Mouse (Mus musculus) retina, adult 2 months (tissue): ENCODE measurements around the gene Tle3.

Experiments
- DNase-seq: peaks from one replicate; pipeline ENCODE4 v3.0.0-alpha.2; 2012; ENCODE audit warnings: low read depth, low spot score

Gene Tle3

DNA sequence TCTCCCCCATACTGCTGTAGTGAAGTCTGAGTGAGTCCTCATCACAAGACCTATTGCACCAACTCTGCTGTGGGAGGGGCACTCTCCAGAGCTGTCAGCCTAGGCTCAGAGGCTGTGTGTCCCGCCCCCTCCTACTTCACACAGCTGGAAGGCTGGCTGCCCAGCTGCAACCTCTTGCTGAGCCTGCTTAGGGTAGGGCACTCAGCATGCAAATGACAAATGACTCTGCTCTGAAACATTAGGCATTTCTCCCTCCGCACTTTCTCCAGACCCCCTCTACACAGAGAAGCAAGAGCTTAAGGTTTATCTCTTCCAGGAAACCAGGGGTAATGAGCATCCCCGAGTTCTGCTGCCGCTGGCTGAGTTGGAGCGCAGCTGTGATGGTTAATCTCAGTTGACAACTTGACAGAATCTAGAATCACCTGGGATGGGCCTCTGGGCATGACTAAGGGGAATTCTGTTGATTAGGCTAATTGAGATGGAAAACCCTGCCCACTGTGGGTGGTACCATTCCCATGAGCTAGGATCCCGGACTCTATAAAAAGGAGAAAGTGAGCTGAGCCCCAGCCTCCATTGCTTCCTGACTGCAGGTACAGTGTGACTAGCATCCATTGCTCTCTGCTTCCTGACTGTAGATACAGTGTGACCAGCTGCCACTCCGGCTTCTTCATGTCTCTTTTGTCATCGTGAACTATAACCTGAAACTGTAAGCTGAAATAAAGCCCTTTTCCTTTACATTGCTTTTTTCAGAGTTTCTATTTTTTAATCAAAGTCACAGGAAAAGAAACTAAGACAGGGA is 63.2 kb downstream of the Tle3 start:
- DNase-seq, result no peak

DNA sequence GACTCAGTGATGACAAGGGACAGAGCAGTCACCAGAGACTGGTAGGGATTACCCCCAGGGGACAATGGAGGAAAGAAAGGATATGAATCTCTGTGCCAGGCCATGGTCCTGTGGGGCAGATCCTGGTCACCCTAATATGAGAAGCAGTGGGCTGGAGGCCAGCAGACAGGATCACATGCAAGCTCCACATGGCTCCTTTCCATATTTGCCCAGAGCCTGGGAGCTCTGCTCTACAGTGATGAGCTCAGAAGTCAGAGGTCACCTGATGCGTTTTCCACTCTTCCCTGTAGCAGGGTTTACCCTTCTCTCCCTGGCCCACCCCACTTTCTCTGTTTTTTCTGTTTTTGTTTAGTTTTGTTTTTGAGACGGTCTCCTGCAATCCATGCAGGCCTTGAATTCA is 63.9 kb downstream of the Tle3 start:
- no peak for DNase-seq

DNA sequence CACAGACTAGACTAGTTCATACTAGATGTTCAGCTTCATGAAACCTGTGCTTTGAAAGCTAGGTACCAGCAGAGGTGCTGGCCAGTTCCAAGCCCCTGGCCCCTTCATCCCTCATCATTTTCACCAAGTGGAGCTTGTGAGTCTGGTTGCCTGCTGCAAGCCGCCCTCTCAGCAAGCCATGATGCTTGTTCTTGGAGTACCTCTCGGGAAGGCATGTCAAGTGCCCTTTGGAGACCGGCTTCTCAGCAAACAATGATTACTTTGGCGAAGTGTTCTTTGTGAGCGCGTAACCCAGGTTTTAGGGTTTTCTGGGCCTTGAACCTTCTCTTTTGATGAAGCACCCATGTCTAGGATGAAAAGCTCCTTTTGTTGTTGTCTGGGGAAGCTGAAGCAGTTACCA is 64.6 kb downstream of the Tle3 start:
- DNase-seq, result no peak

DNA sequence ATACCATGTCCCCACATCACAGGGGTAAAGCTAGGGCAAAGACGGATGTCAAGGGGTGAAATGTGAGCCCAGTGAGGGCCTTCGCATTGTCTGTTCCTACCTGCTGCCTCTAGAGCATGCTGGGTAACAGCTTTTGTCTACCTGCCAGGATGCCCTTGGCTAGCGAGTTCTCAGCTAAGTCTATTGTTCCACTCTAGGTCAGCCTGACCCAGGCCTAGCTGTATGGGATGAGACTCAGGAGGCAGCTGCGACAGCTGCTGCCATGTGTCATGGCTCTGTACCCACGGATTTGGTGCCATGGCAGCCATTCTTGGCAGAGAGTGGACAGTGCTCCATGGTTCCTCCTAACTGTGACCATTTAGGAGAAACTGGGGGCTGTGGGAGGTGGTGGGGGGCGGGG is 66.9 kb downstream of the Tle3 start:
- no peak for DNase-seq

DNA sequence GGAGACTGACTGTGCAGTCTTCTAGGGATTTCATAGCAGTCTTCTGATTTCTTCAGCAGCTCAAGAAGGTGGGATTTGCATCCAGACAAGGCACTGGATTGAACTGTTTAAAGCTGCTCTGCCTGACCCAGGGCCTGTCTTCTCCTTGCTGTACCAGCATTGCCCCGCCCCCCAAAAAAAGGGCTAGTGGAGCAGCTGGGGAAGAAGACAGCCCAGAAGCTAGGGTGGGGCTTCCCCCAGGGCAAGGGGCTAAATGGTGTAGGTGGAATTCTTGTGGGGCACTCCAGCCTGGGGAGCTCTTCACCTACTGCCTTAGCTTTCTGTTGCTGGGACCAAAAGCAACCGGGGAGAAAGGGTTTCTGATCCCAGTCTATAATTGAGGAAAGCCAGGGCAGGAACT is 67.8 kb downstream of the Tle3 start:
- DNase-seq, result no peak

DNA sequence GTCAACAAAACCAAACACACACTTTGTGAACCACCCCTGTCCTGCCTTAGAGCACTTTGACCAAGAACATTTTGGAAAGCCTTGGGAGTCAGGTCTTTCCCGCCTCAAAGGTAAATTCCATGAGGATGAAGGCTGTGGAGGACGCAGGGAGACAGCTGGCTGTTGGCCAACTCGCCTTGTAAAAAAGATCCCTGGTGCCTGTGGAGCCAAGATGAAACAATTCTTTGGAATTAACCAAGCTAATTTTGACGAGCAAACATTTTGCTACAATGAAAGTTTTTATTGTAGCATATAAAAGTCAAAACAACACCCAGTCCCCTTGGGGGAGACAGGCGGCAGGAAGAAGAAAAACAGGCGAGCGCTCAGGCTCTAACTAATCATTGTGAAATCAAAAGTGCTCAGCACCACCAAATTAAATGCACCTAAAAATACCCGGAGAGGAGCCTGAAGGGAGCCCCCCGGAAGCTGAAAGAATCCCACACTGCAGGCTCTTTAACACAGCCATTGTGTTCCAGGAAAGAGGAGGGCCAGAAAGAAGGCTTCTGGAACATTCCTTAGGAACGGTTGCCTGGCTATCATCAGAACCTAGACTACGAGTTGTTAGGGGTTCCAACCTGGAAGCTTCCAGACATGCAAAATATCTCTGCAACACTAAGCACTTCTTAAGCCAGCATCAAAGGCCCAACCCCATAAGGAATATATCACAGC is 69.2 kb downstream of the Tle3 start:
- no peak for DNase-seq

DNA sequence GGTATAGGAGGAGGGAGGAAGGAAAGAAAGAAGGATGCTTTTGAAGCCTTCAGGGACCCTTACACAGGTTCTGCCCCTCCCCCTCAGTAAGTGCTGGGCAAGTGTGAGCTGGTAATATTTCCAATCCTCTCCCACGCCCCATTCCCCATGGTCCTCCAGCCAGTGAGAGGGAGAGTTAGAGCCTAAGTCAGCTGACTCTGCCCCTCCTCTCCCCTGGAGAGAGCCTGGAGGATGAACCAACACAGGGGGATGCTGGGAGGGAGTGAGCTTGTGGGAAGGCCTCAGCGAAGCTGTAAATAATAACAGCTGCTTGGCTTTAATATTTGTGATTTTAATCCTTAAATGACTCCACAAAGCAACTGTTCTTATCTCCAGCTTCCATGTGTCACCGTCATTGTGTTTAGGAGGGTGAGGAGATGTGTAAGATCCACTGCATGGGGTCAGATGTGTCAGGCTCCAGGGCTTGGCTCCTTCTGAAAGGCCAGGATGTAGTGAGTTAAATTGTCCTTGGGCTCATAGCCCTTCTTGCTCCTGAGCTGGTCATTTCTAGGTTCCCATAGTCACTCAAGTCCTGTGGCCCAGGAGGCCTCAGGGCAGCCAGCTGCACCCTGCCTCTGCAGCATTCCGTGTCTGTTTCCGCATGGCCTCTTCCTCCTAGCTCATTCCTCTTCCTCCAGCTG is 70.9 kb downstream of the Tle3 start:
- no peak for DNase-seq

DNA sequence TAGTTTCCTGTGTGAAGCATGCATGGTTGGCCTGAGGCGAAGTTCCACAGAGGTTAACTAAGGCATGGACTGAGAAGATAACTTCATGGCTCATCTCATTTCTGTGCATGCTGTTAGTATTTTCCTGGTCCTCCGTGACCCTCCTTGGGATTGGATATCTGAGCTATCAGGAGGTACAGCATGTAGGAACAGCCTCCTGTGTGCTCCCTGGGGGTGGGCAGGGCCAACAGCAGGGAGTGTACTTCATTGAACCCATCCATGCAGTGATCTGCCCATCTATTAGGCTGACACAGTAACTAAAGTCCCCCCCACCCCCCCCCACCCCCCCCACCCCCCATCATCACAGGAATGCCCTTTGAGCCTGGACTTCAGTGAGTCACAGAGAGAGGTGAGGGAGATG is 73.0 kb downstream of the Tle3 start:
- DNase-seq, result no peak

DNA sequence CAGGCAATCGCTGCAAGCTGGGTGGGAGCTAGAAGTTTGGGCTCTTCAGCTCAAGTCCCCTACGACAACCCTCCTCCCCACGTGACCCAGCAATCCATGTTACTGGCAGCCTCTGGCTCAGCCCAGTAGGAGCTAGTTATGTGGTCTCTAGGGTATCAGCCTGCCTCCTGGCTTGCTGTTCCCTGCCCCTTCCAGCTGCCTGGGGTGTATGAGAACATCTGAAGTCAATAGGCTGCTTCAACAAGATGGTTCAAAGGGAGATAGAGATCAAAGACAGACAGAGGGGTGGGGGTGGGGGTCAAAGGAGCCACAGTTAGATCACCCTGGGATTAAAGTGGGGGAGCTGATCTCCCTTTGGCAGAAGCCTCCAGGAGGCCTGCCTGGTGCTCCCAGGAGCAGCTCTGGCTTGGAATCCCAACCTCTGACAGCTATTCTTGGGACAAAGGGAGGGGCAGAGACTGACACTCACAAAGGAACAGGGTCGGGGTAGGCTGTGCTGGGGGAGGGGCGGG is 73.6 kb downstream of the Tle3 start:
- no peak for DNase-seq

DNA sequence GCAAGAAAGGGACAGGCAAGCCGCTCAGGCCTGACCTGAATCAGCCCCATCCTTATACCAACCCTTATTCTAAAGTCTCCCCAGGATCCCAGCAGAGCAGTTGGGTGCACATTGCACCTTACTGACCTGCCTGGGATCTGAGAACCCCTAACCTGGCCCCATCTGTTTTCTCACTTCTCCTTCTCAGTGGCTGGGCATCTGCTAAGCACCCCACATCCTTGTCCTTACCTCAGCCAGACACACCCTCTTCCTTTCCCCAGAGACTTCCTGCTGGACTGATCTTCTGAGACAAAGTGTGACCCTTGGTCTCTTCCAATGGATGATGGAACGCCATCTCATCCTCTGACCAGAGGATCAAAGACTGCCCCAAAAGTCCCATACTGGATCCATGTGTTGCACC is 74.8 kb downstream of the Tle3 start:
- no peak for DNase-seq

DNA sequence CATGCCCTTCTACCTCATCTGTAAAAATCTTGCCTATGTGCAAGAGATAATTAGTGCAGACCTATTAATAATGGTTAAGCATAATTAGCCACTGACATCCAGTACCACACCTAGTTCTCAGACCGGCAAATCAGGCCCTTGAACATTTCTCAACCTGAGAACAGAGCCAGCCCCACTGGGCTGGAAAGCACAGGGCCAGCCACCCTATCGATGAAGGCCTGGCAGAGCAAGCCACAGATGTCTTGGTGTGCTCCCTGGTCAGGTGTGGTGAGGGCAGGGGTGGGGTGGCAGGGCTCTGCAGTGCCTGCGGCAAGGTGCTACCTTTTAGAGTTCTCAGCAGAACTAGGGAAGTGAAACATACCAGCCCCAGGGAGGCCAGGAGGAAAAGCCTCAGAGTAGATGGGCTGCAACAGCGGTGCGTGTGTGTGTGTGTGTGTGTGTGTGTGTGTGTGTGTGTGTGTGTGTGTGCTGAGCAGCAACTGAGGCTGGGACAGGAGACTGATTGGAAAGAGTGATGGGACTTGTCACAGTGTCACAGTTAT is 77.3 kb downstream of the Tle3 start:
- DNase-seq, result no peak

DNA sequence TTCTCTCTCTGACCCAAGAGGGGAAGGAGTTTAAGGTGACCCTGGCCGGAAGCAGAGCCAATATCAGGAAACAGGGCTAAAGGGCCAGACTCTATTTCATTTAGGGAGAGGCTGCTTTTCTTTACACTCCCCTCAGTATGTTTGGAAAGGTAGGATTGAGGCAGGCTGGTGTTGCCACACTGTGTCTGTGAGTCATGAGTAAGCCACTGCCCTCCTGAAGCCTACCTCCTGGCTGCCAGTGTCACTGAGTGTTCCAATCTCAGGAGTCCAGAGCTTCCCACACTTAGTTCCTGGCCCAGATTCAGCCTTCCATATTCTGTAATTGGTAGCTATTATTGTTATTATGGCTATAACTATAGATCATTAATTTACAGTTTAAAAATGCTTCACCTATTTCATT is 79.9 kb downstream of the Tle3 start:
- DNase-seq, result no peak

DNA sequence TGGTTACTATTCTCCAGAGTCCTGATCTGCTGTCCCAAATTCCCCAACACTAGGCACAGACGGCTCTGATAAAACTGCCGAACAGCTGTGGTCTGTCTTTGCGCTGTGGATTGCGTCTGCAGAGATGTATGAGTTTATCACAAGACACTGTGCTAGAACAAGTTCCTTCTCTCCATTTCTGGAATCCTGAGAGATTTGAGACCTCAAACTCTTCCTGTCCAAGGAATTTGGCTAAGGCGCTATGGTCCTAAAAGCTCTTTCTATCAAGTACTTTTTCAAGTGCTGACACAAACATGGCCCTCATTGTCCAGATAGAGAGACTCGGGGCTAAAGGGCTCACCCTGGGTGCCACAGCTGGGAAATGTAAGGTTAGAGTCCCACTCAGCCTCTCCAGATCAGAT is 83.7 kb downstream of the Tle3 start:
- DNase-seq, result no peak

DNA sequence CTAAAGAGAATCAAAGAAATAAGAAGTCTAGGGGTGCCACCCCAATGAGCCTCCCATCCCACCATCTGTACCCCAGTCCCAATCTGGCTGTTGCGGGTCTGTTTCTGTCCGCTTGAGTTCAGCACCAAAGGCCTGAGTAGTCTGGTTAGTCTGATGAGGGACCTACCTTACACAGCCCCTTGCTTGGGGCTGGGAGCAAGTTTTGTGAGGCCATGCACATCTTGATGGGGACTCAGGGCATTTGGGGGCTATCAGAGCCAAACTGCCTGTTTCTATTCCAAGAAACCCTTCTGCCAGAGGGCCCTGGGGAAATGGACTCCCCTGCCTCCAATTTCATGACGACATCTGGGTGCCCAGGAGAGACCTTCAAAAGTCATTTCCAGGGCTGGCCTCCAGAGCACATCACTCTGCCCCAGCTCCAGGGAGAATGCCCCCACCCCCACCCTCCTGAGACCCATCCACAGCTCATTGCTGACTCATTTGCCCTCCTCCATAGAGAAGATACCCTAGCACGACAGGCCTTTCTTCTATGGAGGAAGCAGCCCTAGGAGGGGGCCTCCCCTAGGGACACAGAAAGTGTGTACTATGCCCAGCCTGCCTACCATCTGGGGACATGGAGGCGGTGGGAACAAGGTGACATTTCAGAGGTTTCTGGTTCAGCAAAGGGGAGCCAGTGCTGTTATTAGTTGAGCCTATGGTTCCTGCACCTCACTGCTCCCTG is 84.4 kb downstream of the Tle3 start:
- no peak for DNase-seq

DNA sequence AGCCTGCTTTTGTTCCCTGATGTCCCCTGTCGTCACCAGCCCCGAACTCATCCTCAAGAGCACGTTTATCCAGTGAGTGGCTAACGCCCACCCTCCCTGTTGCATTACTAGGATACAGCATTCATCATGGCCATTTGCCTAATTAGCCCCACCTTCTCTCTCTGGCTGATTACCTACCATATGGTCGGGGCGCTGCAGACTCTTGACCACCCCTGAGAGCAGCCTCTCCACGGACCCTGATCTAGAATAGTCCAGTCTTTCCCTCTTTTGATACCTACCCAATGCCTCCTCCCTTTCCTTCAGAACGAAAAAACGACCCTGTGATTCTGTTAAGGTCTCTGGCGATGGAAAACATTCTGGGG is 85.0 kb downstream of the Tle3 start:
- DNase-seq, result no peak

DNA sequence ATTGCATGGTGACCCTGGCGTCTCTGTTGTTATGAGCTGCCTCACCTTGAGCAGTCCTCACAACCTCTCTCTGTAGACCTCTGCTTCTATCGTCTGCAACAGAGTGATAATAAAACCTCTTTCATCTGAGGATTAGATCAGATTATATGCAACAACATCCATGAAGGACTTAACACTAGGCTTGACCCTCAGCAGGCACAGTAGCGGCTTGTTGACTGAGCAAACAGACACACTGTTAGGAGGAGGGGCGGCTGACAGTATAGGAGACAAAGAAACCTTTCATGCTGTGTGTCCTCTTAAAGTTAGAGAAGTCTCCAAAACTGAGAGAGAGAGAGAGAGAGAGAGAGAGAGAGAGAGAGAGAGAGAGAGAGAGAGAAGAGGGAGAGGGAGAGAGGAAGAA is 89.7 kb downstream of the Tle3 start:
- DNase-seq, result no peak

DNA sequence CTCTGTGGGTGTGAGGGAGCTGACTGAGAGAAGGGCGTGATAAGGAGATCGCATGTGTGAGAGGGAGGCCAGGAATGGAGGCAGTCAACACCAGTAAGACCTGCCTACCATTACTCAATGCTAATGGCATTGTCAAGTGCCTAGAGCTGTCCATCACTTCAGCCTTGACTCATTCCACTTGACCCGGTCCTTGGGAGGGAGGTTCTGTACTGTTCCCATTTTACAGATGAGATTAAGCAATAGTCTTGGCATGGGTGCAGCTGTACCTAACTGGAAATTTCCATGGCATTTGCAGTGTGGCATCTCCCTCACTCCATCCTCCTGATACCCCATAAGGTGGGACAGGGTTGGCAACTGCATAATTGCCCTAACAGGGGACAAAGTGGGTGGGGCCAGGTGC is 95.3 kb downstream of the Tle3 start:
- DNase-seq, result no peak
